In the genomic region with DNA sequence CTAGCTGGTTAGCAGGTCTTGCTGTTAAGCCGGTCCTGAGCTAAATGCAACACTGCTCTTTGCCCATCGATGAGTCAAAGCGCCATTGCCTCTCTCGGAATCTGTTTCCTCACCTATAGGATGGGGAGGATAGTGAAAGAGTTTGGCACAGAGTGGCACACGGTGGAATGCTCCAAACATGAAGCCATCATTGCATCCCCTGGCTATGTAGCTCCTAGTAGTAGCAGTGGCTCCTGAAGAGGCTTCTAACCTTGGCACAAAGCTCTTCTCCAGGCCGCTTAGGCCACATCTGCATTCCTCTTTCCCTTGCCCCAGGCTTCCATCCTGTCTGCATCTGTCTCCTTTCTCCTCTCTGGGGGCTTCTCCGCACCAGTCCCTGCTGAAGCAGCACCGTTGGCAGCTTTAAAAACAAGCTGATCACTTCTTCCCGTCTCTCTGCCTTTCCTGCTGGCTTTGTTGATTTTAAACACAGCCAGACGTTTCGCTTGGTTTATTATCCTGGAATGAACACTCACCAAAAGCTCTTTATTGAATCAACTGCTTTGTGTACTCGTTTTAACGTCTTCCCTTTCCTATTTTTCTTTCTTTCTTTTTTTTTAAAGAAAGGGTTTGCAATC, we compare ENCODE assay signal across 8 mouse cellular contexts.
A peak's percentile ranks its signal among the peaks of the same experiment; 100 is the strongest.
DNase-seq lines count a peak whose midpoint lies in the region; ATAC-seq and TF ChIP-seq lines count a peak whose summit lies in the region.

No protein-coding gene starts in this region.

- peaks cover 59% of the 10 kb centered on the region for H3K4me1 ChIP-seq in forebrain, embryonic 13.5 days
- H3K4me1 ChIP-seq in limb, embryonic 12.5 days (replicated peaks): peaks cover 88% of the 10 kb centered on the region
- peaks cover 29% of the 10 kb centered on the region for H3K4me1 ChIP-seq in stomach, embryonic 14.5 days (ENCODE audit: control insufficient read depth, insufficient read depth, low read length)

- H3K27ac ChIP-seq in left cerebral cortex, adult 2 months: peak overlapping the region; percentile 80
- peak overlapping the region; percentile 88 for H3K27ac ChIP-seq in forebrain, embryonic 13.5 days
- peak overlapping the region; percentile 94 for H3K27ac ChIP-seq in limb, embryonic 12.5 days
- H3K27ac ChIP-seq in stomach, embryonic 14.5 days (ENCODE audit: low read length): peak overlapping the region; percentile 84

- no peak for ATAC-seq in forebrain, embryonic 13.5 days
- ATAC-seq in limb, embryonic 12.5 days (ENCODE audit: insufficient number of reproducible peaks, insufficient read depth, low FRiP score, low TSS enrichment, low read depth): no peak
- ATAC-seq in stomach, embryonic 14.5 days (ENCODE audit: insufficient number of reproducible peaks, insufficient read depth, low FRiP score, low read depth): no peak

- peak overlapping the region; percentile 35 for H3K4me2 ChIP-seq in forebrain, embryonic 13.5 days
- no peak overlapping the region; the same call in 1 of the 2 replicates for H3K4me2 ChIP-seq in limb, embryonic 12.5 days
- no peak overlapping the region for H3K4me2 ChIP-seq in stomach, embryonic 14.5 days (replicated peaks; ENCODE audit: low read depth, low read length)

- H3K4me3 ChIP-seq in left cerebral cortex, adult 2 months: no peak overlapping the region
- no peak overlapping the region for H3K4me3 ChIP-seq in forebrain, embryonic 13.5 days
- H3K4me3 ChIP-seq in limb, embryonic 12.5 days (replicated peaks): no peak overlapping the region
- no peak overlapping the region for H3K4me3 ChIP-seq in stomach, embryonic 14.5 days (ENCODE audit: low read depth, low read length)

- no peaks in the 10 kb centered on the region for H3K9me3 ChIP-seq in forebrain, embryonic 13.5 days (replicated peaks)
- no peaks in the 10 kb centered on the region for H3K9me3 ChIP-seq in limb, embryonic 12.5 days
- H3K9me3 ChIP-seq in stomach, embryonic 14.5 days (ENCODE audit: control insufficient read depth, low read depth, low read length): no peaks in the 10 kb centered on the region

- intact Hi-C loops in left cerebral cortex, adult 2 months (cut with DNase I): loop anchor here (2.0 kb wide), 1 partner anchor 41 kb away; no protein-coding TSS in a partner anchor
- intact Hi-C loops in left cerebral cortex, postnatal 14 days (cut with DNase I): no loop called here

- DNase-seq in left cerebral cortex, adult 2 months (ENCODE audit: extremely low spot score in 1 of 2, low spot score in 2 of 2): no peak
- DNase-seq in left cerebral cortex, postnatal 14 days (ENCODE audit: low spot score in 2 of 2): no peak
- DNase-seq in urinary bladder, adult 2 months (ENCODE audit: low spot score): no peak
- DNase-seq in adrenal gland, postnatal 25 days: no peak
- DNase-seq in frontal cortex, postnatal 25 days (ENCODE audit: low spot score in 2 of 2): no peak

- H3K27me3 ChIP-seq in forebrain, embryonic 13.5 days: no peaks in the 10 kb centered on the region
- peaks cover 8% of the 10 kb centered on the region; the same call in 1 of the 2 replicates for H3K27me3 ChIP-seq in limb, embryonic 12.5 days
- H3K27me3 ChIP-seq in stomach, embryonic 14.5 days (ENCODE audit: control insufficient read depth, insufficient read depth, low read length): no peaks in the 10 kb centered on the region

- peaks cover 16% of the 10 kb centered on the region for H3K36me3 ChIP-seq in forebrain, embryonic 13.5 days (ENCODE audit: poor library complexity, severe bottlenecking)
- H3K36me3 ChIP-seq in limb, embryonic 12.5 days: peaks cover 16% of the 10 kb centered on the region
- no peaks in the 10 kb centered on the region for H3K36me3 ChIP-seq in stomach, embryonic 14.5 days (ENCODE audit: control insufficient read depth, insufficient read depth, low read length)

- 48% methylated on average over 13 of the region's 13 CpGs for WGBS in forebrain, embryonic 13.5 days
- 35% methylated on average over 13 of the region's 13 CpGs for WGBS in limb, embryonic 12.5 days
- 43% methylated on average over 13 of the region's 13 CpGs for WGBS in stomach, embryonic 14.5 days

- TF ChIP-seq CTCF in left cerebral cortex, adult 2 months (IDR thresholded peaks at IDR 0.05): no peak

- 0 out of 2 replicates have a peak overlapping the region, but pooled peaks have one; percentile 27 for H3K9ac ChIP-seq in forebrain, embryonic 13.5 days
- H3K9ac ChIP-seq in limb, embryonic 12.5 days (replicated peaks): 0 out of 2 replicates have a peak overlapping the region, but pooled peaks have one; percentile 37
- no peak overlapping the region for H3K9ac ChIP-seq in stomach, embryonic 14.5 days (replicated peaks; ENCODE audit: low read depth, low read length)
